Mouse (Mus musculus): Measurements from ENCODE around the gene Exosc8. TPM values are rescaled to one million over a fixed set of nuclear protein-coding genes. Genes with fewer than 3 reads are reported as not detected.
A peak's percentile ranks its signal among the peaks of the same experiment; 100 is the strongest.
"Not testable (repeated sequence)": the region's sequence is repeated elsewhere in the genome, so short reads cannot be mapped to it uniquely, and the experiment has no call there.

Exosc8 gene
- total RNA-seq, 2 experiments from 2014 or later, result 9.2 to 11.7 TPM

- no peak for DNase-seq
- intact Hi-C loops (cut with DNase I), result loop anchor here (5.0 kb wide), 1 partner anchor 70 kb away; the partner anchor contains the start of gene Rfxap
Measured at GRCm38 (mm10) chr3:54737317-54737716, 2.1 kb upstream of the Exosc8 start.

GRCm38 (mm10) chr3:54736101-54736927, 1.1 kb upstream of the Exosc8 start:
- intact Hi-C loops (cut with DNase I), result loop anchor here (5.0 kb wide), 1 partner anchor 71 kb away; the partner anchor contains the start of gene Rfxap
- no peak for DNase-seq

GRCm38 (mm10) chr3:54734411-54735246, 564 bp downstream of the Exosc8 start:
- intact Hi-C loops (cut with DNase I), result loop anchor here (2.0 to 5.0 kb wide), 2 partner anchors 38 to 73 kb away; partner anchors contain the start of gene Rfxap
- DNase-seq, result peak; percentile 82 to 85

GRCm38 (mm10) chr3:54732371-54732770, 2.8 kb downstream of the Exosc8 start:
- intact Hi-C loops (cut with DNase I), result no loop called here
- DNase-seq, result no peak

GRCm38 (mm10) chr3:54731626-54732150, 3.5 kb downstream of the Exosc8 start:
- intact Hi-C loops (cut with DNase I), result no loop called here
- DNase-seq, result no peak

GRCm38 (mm10) chr3:54728100-54728499, 7.1 kb downstream of the Exosc8 start:
- intact Hi-C loops (cut with DNase I), result no loop called here
- DNase-seq, result no peak

- DNase-seq, result no peak
- intact Hi-C loops (cut with DNase I), result no loop called here
Measured at GRCm38 (mm10) chr3:54727588-54727987, 7.6 kb downstream of the Exosc8 start.

GRCm38 (mm10) chr3:54725344-54725743, 9.8 kb downstream of the Exosc8 start:
- no peak for DNase-seq
- intact Hi-C loops (cut with DNase I), result no loop called here

- DNase-seq, result no peak
- intact Hi-C loops (cut with DNase I), result no loop called here
Measured at GRCm38 (mm10) chr3:54723741-54724500, 11.3 kb downstream of the Exosc8 start.

- intact Hi-C loops (cut with DNase I), result no loop called here
Measured at GRCm38 (mm10) chr3:54718947-54719346, 16.2 kb downstream of the Exosc8 start.

GRCm38 (mm10) chr3:54717348-54717747, 17.8 kb downstream of the Exosc8 start:
- no peak for DNase-seq
- intact Hi-C loops (cut with DNase I), result no loop called here

More at GRCm38 (mm10) chr3:54718947-54719346, 16.2 kb downstream of the Exosc8 start:
- no peak for DNase-seq

- no peak for DNase-seq
- intact Hi-C loops (cut with DNase I), result no loop called here
Measured at GRCm38 (mm10) chr3:54715461-54715860, 19.7 kb downstream of the Exosc8 start.

- no peak for DNase-seq
- intact Hi-C loops (cut with DNase I), result no loop called here
Measured at GRCm38 (mm10) chr3:54714253-54714652, 20.9 kb downstream of the Exosc8 start, which contains the start of gene Gm21958. Gm21958 (minus strand) TSS chr3:54714353.

GRCm38 (mm10) chr3:54708972-54709371, 26.2 kb downstream of the Exosc8 start:
- DNase-seq, result no peak
- intact Hi-C loops (cut with DNase I), result no loop called here

- DNase-seq; intact Hi-C loops (cut with DNase I): not testable (repeated sequence)
Measured at GRCm38 (mm10) chr3:54704106-54704505, 31.1 kb downstream of the Exosc8 start.

- intact Hi-C loops (cut with DNase I), result no loop called here
- DNase-seq, result no peak
Measured at GRCm38 (mm10) chr3:54699759-54700301, 35.4 kb downstream of the Exosc8 start.

GRCm38 (mm10) chr3:54693056-54693415, 42.2 kb downstream of the Exosc8 start:
- no peak for DNase-seq
- intact Hi-C loops (cut with DNase I), result no loop called here

- intact Hi-C loops (cut with DNase I), result no loop called here
- peak; percentile 87 to 88 for DNase-seq
Measured at GRCm38 (mm10) chr3:54692202-54693055, 42.8 kb downstream of the Exosc8 start, which contains the start of gene Supt20. Supt20 (plus strand) TSS chr3:54692807.

GRCm38 (mm10) chr3:54689091-54689490, 46.1 kb downstream of the Exosc8 start:
- DNase-seq, result no peak
- intact Hi-C loops (cut with DNase I), result loop anchor here (5.0 kb wide), 1 partner anchor 337 kb away; no protein-coding TSS in a partner anchor
